Mouse (Mus musculus): ENCODE measurements around the gene Dennd1a. TPM values are rescaled to one million over a fixed set of nuclear protein-coding genes. Genes with fewer than 3 reads are reported as not detected.

The Dennd1a gene
- total RNA-seq, 1 experiment from 2014 or later = 16.1 TPM

DNA sequence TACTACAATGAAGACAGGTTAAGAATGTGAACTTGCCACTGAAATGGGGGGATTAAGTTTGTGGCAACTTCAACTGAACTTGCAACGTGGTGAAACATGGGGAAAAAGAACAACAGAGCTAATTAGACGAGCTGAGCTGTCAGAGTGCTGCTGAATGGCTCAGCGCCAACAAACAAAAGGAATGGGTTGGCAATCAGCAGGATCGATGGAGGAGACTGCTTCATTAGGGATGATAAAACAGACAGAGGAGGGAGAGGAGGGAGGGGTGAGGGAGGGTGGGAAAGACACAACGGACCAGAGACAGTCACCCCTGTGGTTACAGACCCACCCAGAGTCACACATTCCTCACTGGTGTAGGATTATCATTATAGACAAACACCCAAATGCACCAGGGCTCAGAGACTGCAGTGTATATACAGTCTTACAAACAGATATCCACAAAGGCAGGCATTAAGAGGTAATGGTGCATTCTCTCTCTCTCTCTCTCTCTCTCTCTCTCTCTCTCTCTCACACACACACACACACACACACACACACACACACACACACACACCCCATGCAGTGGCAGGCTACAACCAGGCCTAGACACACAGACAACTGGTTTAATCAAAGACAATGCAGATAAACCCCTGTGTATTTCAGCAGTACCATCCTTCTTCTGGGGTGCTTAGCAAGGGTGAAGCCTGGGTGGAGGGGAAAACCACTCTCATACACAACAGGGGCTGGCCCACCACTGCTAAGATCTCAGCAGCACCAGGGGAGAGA, 468.2 kb downstream of the Dennd1a start:
- no peak for ATAC-seq (replicated peaks; ENCODE audit: insufficient number of reproducible peaks, low FRiP score, low TSS enrichment, poor library complexity, severe bottlenecking)

DNA sequence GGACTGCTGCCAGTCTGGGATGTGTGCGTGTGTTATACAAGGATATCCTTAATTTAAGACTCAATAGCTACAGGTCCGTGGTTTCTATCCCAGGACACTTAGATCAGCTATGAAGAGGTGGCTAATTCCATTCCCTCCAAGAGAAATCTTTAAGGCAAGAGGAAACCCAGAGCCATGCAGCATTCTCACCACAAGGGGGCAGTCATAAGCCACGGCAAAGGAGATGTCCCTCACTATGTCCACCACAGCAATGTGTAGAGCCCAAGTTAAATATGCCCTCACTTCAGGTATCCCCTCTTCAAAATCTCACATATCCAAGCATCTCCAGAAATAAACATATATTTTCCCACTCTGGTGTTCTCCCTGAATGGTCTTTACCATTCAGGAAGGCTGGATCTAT, 471.5 kb downstream of the Dennd1a start:
- peak; percentile 41; the same call in 1 of the 2 replicates for ATAC-seq (replicated peaks; ENCODE audit: insufficient number of reproducible peaks, low FRiP score, low TSS enrichment, poor library complexity, severe bottlenecking)

DNA sequence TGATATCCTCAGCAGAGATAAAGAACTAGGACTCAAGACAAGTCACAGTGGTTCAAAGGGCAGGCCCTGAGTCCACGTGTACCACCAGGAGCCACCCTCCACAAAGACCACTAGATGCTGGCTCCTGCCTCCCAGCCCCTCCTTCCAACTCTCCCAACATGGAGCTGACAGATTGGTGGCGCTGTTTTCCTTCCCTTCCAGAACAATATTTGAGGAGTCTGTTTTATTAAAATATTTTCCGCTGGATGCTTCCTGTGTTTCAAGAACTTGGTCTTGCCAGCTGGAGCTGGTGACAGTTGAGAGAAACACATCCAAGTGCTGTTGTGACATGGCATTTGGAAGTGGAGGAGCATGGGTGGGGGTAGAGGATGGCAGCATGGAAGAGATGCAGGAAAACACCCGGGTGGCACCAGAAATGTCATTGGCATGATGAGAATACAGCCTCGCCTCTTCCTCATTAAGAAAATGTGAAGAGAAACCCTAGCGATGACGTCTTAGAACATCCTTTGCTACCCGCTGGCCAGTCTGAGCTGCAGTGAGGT, 472.3 kb downstream of the Dennd1a start:
- ATAC-seq (replicated peaks; ENCODE audit: insufficient number of reproducible peaks, low FRiP score, low TSS enrichment, poor library complexity, severe bottlenecking) = no peak

DNA sequence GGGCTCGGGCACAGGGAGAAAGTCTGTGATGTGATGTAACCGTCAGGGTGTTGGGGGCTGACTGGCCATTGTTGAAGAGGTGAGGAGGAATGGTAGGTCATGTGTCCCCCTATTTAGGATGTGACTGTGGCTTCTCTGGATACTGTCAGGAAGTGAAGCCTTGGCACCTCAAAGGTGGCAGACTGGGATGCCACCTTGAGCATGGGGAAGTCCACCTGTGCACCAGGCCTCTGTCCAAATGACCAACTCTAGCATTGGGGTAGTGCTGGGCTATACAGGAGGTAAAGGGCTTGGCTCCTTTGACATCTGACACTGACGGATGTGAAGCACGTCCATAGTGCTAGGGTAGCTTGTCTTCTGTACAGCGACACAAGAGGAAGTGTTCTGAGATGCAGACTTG, 474.8 kb downstream of the Dennd1a start:
- ATAC-seq (replicated peaks; ENCODE audit: insufficient number of reproducible peaks, low FRiP score, low TSS enrichment, poor library complexity, severe bottlenecking) = no peak

DNA sequence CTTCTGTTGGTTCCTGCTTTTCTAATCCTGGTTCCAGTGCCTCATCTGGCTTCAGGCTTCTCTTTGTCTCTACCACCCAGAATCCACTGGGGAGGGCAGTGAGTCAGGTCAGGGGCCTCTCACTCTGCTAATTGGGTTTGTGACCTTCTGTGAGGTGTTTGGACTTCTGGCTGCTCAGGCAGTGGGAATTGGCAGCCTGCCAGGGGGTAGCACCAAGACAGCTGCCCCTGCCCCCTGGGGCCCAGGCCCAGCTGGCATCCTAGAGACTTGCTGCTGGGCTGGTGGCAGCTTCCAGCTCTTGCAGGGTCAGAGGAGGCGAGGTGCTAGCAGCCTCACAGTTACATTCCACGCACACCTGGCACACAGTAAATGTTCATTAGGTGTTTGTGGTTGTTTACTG, 475.5 kb downstream of the Dennd1a start:
- no peak for ATAC-seq (replicated peaks; ENCODE audit: insufficient number of reproducible peaks, low FRiP score, low TSS enrichment, poor library complexity, severe bottlenecking)

DNA sequence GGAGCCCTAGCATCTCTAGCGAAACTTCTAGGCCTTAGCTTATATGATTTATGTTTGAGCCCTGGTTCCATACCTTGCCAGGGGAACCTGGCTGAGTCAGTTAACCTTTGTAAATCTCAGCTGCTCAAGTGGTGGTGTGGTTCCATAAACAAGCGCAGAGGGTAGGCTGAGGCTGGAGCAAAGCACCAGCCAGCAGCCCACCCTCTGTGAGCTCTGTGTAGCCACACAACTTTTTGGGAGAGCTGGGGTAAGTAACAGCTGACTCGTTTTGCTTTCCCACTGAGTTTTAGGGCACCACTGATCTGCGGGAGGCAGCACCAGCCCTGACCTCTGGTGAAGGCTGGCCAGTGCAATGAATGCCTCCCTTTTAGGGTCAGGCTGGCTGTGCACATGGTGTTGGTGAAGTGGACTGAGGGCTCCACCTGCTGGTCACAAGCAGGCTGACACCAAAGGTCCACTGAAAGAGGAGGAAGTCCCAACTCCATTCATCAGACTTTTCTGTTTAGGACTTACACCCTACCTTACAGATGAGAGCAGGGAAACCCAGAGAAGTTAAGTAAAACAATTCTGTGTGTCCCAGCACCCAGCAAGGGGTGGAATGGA, 484.5 kb downstream of the Dennd1a start:
- ATAC-seq (replicated peaks; ENCODE audit: insufficient number of reproducible peaks, low FRiP score, low TSS enrichment, poor library complexity, severe bottlenecking) = 0 out of 2 replicates have a peak, but pooled peaks have one; percentile 42

DNA sequence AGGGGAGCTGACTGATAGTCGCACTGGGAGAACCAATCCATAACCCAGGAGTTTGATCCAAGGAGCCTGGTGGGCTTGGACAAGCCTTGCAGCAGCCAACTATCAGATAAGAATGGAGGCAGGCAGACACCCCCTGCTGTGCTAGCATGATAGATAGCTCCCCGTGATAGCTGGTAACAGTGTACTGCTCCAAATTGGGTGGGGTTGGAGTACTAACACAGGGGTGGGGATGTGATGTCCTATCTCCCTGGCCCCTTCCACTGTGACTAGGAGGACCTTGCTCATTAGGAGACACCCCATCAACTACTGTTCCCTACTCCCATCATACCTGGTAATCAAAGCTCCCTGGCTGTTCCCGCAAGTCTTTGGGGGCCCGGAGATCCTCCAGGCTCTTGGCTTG, 485.5 kb downstream of the Dennd1a start:
- ATAC-seq (replicated peaks; ENCODE audit: insufficient number of reproducible peaks, low FRiP score, low TSS enrichment, poor library complexity, severe bottlenecking) = no peak

DNA sequence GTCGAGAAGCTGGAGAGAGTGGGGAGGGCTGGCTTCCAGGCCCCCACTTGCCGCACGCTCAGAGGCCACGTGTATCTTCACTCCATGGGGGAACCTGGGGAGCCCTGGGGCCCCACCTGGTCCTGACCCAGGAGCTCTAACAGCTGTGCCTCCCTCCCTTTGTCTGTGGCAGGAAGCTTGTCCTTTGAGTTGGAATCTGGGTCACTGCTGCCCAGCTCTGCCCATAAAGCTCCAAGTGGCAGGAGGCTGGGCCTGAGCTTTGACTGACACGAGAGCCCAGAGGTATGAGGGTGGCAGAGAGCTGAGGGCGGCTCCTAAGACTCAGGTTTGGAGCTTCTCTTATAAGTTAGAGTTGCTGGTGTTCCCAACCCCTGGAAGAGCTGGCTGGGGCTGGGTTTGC, 488.1 kb downstream of the Dennd1a start:
- ATAC-seq (replicated peaks; ENCODE audit: insufficient number of reproducible peaks, low FRiP score, low TSS enrichment, poor library complexity, severe bottlenecking) = no peak

DNA sequence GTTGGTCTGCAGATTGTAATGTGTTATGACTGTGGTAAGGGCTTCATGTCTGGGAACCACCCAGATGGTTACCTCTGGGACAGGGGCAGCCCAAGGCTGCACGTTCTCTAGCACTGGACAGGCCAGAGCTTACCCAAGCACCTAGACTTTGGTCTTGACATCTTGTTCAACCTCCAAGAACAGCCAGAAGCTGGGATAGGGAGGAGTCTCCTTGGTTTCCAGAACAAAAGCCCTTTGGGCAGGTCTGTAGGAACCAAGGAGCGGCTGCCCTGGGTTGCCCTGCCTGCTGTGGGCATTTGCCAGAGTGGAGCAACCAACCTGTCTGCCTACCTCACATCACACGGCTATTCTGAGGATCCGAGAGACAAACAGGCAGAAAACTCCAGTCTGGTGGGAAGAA, 490.1 kb downstream of the Dennd1a start:
- no peak for ATAC-seq (replicated peaks; ENCODE audit: insufficient number of reproducible peaks, low FRiP score, low TSS enrichment, poor library complexity, severe bottlenecking)

DNA sequence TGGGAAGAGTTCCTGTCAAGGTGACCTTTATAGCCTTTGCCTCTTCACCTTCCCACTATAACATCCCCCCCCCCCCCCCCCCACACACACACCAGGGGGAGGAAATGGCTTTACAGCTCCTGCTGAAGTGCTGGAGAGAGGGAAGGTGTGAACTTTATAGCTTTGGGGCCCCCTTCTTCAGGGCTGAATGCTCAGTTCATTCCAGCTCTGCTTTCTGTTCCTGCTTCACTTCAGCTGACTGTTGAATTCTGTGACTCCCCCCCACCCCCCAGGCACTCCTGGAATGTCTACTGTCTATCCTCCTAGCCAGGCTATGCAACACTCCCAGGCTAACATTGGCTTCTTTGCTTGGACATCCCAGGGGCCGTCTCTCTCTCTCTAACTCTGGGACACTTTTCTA, 491.2 kb downstream of the Dennd1a start:
- no peak for ATAC-seq (replicated peaks; ENCODE audit: insufficient number of reproducible peaks, low FRiP score, low TSS enrichment, poor library complexity, severe bottlenecking)

DNA sequence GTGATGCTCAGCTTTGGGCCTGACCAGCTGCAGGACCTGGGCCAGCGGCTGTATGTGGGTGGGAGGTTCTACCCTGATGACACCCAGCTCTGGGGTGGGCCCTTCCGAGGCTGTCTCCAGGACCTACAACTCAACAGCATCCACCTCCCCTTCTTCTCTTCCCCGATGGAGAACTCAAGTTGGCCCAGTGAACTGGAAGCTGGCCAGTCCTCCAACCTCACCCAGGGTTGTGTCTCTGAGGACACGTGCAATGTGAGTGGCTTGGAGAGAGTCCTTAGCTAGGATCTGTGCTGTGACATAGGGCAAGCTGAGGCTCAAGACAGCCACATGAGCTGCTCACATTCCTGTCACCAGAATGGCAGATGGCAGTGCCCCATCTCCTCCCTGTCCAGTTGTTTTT, 495.9 kb downstream of the Dennd1a start:
- no peak for ATAC-seq (replicated peaks; ENCODE audit: insufficient number of reproducible peaks, low FRiP score, low TSS enrichment, poor library complexity, severe bottlenecking)

DNA sequence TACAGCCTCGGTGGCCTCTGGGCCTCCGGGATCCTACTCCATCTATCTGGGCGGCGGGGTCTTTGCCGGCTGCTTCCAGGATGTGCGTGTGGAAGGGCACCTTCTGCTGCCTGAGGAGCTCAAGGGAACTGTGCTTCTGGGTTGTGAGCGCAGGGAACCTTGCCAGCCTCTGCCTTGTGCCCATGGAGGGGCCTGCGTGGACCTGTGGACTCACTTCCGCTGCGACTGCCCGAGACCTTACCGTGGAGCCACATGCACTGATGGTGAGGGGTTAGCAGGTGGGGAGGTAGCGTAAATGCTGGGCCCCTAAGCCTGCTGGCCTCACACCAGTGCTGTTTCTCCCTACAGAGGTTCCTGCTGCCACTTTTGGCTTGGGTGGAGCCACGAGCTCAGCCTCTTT, 496.5 kb downstream of the Dennd1a start:
- ATAC-seq (replicated peaks; ENCODE audit: insufficient number of reproducible peaks, low FRiP score, low TSS enrichment, poor library complexity, severe bottlenecking) = no peak

DNA sequence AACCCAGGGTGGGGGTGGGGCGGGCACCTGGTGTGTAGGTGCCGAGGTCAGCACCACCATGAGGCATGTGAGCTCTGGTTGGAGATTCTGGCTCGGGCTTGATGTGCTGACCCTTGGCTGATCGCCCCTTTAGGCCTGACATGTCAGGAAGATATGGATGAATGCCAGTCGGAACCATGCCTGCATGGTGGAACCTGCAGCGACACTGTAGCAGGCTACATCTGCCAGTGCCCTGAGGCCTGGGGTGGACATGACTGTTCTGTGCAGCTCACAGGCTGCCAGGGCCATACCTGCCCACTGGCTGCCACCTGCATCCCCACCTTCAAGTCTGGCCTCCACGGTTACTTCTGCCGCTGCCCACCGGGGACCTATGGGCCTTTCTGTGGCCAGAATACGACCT, 497.2 kb downstream of the Dennd1a start:
- no peak for ATAC-seq (replicated peaks; ENCODE audit: insufficient number of reproducible peaks, low FRiP score, low TSS enrichment, poor library complexity, severe bottlenecking)

DNA sequence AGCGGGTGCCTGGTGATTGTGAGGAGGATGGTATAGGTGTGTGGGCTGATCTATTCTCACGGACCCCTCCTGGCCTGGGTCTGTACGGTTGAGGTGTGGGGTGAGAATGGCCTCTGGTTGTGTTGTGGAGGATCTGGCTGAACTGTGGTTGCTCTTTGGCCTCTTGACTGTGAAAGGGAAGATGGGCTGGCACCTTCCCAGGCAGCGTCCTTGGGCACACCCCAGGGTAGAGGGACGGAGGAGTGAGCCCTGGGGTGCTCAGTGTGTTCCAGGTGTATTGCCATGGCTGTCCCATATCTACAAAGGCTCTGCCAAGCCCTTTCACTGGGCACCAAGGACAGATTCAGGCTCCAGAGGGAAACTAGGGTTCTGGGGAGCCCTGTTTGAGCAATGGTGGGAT, 498.2 kb downstream of the Dennd1a start:
- ATAC-seq (replicated peaks; ENCODE audit: insufficient number of reproducible peaks, low FRiP score, low TSS enrichment, poor library complexity, severe bottlenecking) = no peak

DNA sequence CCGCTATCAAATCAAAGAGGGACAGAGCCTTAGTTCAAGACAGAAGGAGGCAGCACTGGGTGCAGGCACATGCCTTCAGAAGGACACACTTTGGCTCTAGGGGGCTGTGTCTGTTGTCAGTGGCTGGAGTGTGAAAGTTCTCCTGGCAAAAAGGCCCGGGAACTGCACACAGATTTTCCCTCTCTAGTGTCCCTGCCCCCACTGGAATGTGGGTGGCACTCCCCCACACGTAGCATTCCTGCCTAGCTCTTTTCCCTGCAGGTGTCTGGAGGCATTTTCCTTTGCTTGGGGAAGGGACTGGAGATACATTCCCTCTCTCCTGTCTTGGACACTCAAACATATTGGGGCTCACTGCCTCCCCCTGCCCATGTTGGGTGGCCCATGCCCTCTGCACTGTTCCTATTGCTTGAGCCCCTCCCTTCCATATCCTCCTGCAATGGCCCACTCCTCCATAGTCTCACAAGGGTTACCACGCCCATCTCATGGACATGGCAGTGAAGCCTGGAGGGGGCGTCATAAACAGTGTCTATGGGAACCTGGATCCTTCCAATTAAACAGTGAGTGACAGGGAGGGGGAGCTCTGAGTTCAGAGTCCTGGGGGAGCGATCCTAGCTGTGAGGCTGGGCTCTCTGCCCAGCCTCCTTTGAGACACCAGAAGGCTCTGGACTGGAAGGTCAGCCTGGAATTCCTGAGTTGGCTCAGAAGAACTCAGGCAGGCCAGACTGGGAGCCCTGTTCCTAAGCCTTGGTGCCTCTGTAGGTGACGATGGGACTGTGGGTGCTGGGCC, 498.8 kb downstream of the Dennd1a start:
- ATAC-seq (replicated peaks; ENCODE audit: insufficient number of reproducible peaks, low FRiP score, low TSS enrichment, poor library complexity, severe bottlenecking) = no peak

DNA sequence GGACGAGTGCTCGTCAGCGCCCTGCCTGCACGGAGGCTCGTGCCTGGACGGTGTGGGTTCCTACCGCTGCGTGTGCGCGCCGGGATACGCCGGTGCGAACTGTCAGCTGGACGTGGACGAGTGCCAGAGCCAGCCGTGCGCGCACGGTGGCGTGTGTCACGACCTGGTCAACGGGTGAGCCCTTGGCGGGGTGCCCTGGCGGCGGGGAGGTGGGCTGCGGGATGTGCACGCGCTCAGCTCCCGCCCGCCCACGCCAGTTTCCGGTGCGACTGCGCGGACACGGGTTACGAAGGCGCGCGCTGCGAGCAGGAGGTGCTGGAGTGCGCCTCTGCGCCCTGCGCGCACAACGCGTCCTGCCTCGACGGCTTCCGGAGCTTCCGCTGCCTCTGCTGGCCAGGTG, 500.7 kb downstream of the Dennd1a start:
- no peak for ATAC-seq (replicated peaks; ENCODE audit: insufficient number of reproducible peaks, low FRiP score, low TSS enrichment, poor library complexity, severe bottlenecking)

DNA sequence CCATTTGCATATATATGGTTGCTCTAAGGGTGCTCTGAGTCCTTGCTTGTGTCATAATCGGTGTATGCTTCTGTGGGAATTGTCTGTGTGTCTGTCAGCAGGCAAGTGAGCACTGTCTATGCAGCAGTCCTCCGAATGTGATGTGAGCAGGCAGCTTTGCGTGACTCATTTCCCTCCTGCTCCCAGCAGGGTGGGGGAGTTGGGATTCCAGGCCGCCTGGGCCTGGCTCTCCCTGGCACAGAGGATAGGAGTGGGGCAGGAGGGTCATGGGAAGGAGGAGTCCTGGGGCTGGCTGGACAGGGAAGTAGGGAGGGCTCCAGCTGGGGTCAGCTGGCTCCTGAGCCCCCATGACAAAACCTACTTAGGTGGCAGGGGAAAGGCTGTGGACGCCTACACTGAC, 502.7 kb downstream of the Dennd1a start:
- no peak for ATAC-seq (replicated peaks; ENCODE audit: insufficient number of reproducible peaks, low FRiP score, low TSS enrichment, poor library complexity, severe bottlenecking)

DNA sequence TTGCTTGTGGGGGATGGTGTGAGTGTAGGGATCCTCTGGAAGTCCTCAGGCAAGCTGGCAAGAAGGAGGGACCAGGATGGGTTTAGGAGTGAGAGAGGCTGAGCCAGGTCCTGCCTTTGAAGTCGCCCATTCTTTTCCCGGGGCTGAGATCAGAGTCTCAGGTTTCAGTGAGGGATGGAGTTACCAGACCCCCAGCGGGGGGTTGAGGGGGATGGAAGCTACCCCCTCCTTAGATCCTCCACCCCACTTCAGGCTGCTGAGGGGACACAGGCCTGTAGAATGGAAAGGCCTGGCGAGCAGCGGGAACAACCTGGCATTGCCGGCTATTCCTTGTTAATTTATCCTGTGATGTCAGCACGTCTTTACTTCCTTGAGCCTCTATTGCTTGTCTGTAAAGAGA, 505.2 kb downstream of the Dennd1a start:
- no peak for ATAC-seq (replicated peaks; ENCODE audit: insufficient number of reproducible peaks, low FRiP score, low TSS enrichment, poor library complexity, severe bottlenecking)

DNA sequence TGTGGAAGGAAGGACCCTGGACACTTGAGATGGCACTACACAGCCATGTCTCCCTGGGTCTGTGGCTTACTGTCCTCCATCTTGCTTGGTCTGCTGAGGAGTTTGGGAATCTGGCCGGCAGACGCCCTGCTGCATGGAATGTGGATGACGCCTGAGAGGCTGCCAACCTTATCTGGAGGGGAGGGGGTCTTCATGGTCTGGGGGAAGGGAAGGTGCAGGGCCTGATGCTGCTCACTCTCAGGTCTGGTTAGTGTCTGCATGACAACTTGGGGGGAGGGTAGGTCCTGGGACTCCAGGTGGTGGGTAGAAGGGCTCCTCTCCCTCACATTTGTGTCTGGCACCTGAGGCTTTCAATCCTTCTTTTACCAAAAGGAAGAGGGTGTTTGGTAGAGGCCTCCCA, 505.8 kb downstream of the Dennd1a start:
- no peak for ATAC-seq (replicated peaks; ENCODE audit: insufficient number of reproducible peaks, low FRiP score, low TSS enrichment, poor library complexity, severe bottlenecking)

Measured in monocyte, adult 5-6 weeks (primary cell).